Comparison of ENCODE assay signal across 8 mouse cellular contexts in the genomic region with DNA sequence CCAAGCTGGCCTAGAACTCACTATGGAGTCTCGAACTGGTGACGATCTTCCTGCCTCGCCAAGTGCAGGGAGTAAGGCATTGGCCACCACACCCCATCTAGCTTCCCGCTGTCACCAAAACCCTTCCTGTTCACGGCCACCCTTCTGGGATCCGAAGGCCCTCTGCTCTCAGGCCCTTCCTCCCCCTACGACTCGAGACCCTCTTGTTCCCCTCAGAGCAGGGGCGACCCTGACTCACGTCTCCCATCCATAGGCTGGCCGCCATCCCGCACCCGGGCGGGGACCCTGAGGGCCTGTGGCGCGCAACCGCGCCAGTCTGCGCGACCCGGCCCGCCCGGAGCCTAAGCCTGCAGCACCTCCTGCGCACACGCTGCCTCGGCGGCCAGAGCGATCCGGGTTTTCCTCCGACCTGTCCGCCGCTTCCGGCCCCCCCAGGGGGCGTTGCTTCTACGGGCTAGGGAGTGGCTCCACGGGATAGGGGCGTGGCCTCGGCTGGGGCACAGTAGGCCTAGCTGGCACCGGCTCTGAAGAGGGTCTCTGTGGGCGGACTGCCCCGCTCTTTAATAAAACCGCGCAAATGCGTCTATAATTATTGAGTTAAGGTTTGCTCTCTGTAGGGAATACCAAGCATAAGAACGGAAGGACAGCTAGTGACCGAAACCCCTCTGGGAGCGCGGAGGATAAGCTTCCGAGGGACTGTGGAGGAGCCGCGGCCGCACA. TPM values are rescaled to one million over a fixed set of nuclear protein-coding genes. Genes with fewer than 3 reads are reported as not detected.
DNase-seq lines count a peak whose midpoint lies in the region; ATAC-seq lines count a peak whose summit lies in the region.

A gene (minus strand): TSS at position 424 of the 720 bp plus-strand sequence.

- WGBS in hindbrain, embryonic 16.5 days, result under 1% methylated on average over 52 of the region's 52 CpGs

- H3K9ac ChIP-seq in hindbrain, embryonic 16.5 days (ENCODE audit: low read depth, low read length), result peak within 1 kb of the TSS; percentile 96

- peaks cover 9% of the 10 kb centered on the region for H3K36me3 ChIP-seq in hindbrain, embryonic 16.5 days (ENCODE audit: control insufficient read depth, insufficient read depth, low read length)
- peaks cover 57% of the 10 kb centered on the region for H3K36me3 ChIP-seq in megakaryocyte, embryonic 14.5 days (replicated peaks; ENCODE audit: low read length)

- H3K27me3 ChIP-seq in hindbrain, embryonic 16.5 days (replicated peaks; ENCODE audit: control insufficient read depth, insufficient read depth, low read length), result no peaks in the 10 kb centered on the region
- H3K27me3 ChIP-seq in megakaryocyte, embryonic 14.5 days (replicated peaks), result no peaks in the 10 kb centered on the region

- peak; percentile 89 for DNase-seq in WW6 (ENCODE audit: low read depth, low spot score)
- peak; percentile 84 to 91 for DNase-seq in cerebellum, postnatal 36 days
- DNase-seq in gastrocnemius, adult 18-20 months (ENCODE audit: low spot score), result peak; percentile 90
- DNase-seq in left cerebral cortex, adult 8-10 months (ENCODE audit: low spot score in 2 of 2), result peak; percentile 59 to 74
- DNase-seq in right cerebral cortex, postnatal 10 days (ENCODE audit: low spot score in 2 of 2), result peak; percentile 88 to 90
- peak; percentile 86 for DNase-seq in urinary bladder, postnatal 25 days (ENCODE audit: low spot score)

- ATAC-seq in hindbrain, embryonic 16.5 days, result peak; percentile 97

- no peaks in the 10 kb centered on the region for H3K9me3 ChIP-seq in hindbrain, embryonic 16.5 days (ENCODE audit: control insufficient read depth, low read length)
- no peaks in the 10 kb centered on the region for H3K9me3 ChIP-seq in megakaryocyte, embryonic 14.5 days

- H3K4me1 ChIP-seq in hindbrain, embryonic 16.5 days (ENCODE audit: control insufficient read depth, insufficient read depth, low read depth, low read length), result peaks cover 16% of the 10 kb centered on the region
- H3K4me1 ChIP-seq in megakaryocyte, embryonic 14.5 days, result peaks cover 29% of the 10 kb centered on the region

- H3K4me2 ChIP-seq in hindbrain, embryonic 16.5 days (ENCODE audit: low read length), result peak within 1 kb of the TSS; percentile 82

- H3K4me3 ChIP-seq in hindbrain, embryonic 16.5 days (ENCODE audit: low read length), result peak within 1 kb of the TSS; percentile 88
- H3K4me3 ChIP-seq in megakaryocyte, embryonic 14.5 days (replicated peaks), result peak within 1 kb of the TSS; percentile 99

- peak within 1 kb of the TSS; percentile 86 for H3K27ac ChIP-seq in hindbrain, embryonic 16.5 days (ENCODE audit: low read depth, low read length)

RNA-seq across cellular contexts. Expression of the gene that starts here (rescaled TPM):
- 10 to 100 TPM in 1 of 2 experiments, 1 to 10 TPM in 1; 9.9 to 11.4 TPM for total RNA-seq in gastrocnemius, adult 18-20 months (2021)
- 75.2 and 77.9 TPM in 2 replicates for polyA plus RNA-seq in hindbrain, embryonic 16.5 days (2015; fragmentation: Nextera tagmentation; extraction: Ambion mirVana)
- 10 to 100 TPM; 20.6 to 30.6 (median 29.0) TPM for total RNA-seq in left cerebral cortex, adult 8-10 months (2022)
- 20.9 and 58.9 TPM in 2 replicates for polyA plus RNA-seq in megakaryocyte, embryonic 14.5 days (2012; ENCODE audit: insufficient read depth, low replicate concordance)

Comparison
In these comparisons a context has a peak if more than half of its experiments do, and no peak if none do; other contexts are left out.
1. Peak in every context shown above with its lines: DNase-seq, ATAC-seq, H3K4me3 ChIP-seq and H3K27ac ChIP-seq.